Mouse (Mus musculus) limb, embryonic 15.5 days (tissue): ENCODE measurements around the gene Aif1l. TPM values are rescaled to one million over a fixed set of nuclear protein-coding genes. Genes with fewer than 3 reads are reported as not detected.
"Not testable (repeated sequence)": the region's sequence is repeated elsewhere in the genome, so short reads cannot be mapped to it uniquely, and the experiment has no call there.

ENCODE experiments used
- ATAC-seq: fragments of 200-750 bp; cut with Nextera tagmentation; 2 replicates; pipeline ENCODE4 v1.8.0; 2017; ENCODE audit warnings: low read depth, moderate TSS enrichment; ENCODE audit not compliant: insufficient number of reproducible peaks, low FRiP score, low TSS enrichment
- H3K27ac ChIP-seq: fragments of 300-500 bp; sonication (generic); 2 replicates; pipeline ENCODE4 v1.5.1; 2015; ENCODE audit warnings: moderate library complexity, mild to moderate bottlenecking, inconsistent platforms
- H3K27me3 ChIP-seq: fragments of 300-500 bp; sonication (generic); 2 replicates; pipeline ENCODE4 v1.6.1; 2015; ENCODE audit warnings: inconsistent platforms
- H3K36me3 ChIP-seq: fragments of 300-500 bp; sonication (generic); 2 replicates; pipeline ENCODE4 v1.6.1; 2015; ENCODE audit warnings: inconsistent platforms
- H3K4me1 ChIP-seq: fragments of 300-500 bp; sonication (generic); 2 replicates; pipeline ENCODE4 v1.6.1; 2015; ENCODE audit warnings: inconsistent platforms
- H3K4me2 ChIP-seq: fragments of 300-500 bp; sonication (generic); 2 replicates; pipeline ENCODE4 v1.6.1; 2015; ENCODE audit warnings: mild to moderate bottlenecking, inconsistent platforms
- H3K4me3 ChIP-seq: fragments of 300-500 bp; sonication (generic); 2 replicates; pipeline ENCODE4 v1.5.1; 2015; ENCODE audit warnings: mild to moderate bottlenecking, inconsistent platforms
- H3K9ac ChIP-seq: fragments of 300-500 bp; sonication (generic); 2 replicates; pipeline ENCODE4 v1.6.1; 2015; ENCODE audit warnings: inconsistent platforms
- H3K9me3 ChIP-seq: fragments of 300-500 bp; sonication (generic); 2 replicates; pipeline ENCODE4 v1.6.1; 2016; ENCODE audit warnings: inconsistent platforms
- WGBS: fragments of 180-500 bp; shearing (Covaris S2); methylation state at CpG from one replicate; pipeline ENCODE4 v1.1.7; 2015; 5-methylcytosine and 5-hydroxymethylcytosine counted together
- polyA plus RNA-seq: library from polyadenylated mRNA; unstranded; fragments of >200 nt; fragmentation: Nextera tagmentation; extraction: Ambion mirVana; gene quantifications from 2 replicates; pipeline ENCODE4 v1.2.1, GENCODE M21; 2015

The Aif1l gene
- polyA plus RNA-seq = 28.2 and 28.3 TPM in 2 replicates

DNA sequence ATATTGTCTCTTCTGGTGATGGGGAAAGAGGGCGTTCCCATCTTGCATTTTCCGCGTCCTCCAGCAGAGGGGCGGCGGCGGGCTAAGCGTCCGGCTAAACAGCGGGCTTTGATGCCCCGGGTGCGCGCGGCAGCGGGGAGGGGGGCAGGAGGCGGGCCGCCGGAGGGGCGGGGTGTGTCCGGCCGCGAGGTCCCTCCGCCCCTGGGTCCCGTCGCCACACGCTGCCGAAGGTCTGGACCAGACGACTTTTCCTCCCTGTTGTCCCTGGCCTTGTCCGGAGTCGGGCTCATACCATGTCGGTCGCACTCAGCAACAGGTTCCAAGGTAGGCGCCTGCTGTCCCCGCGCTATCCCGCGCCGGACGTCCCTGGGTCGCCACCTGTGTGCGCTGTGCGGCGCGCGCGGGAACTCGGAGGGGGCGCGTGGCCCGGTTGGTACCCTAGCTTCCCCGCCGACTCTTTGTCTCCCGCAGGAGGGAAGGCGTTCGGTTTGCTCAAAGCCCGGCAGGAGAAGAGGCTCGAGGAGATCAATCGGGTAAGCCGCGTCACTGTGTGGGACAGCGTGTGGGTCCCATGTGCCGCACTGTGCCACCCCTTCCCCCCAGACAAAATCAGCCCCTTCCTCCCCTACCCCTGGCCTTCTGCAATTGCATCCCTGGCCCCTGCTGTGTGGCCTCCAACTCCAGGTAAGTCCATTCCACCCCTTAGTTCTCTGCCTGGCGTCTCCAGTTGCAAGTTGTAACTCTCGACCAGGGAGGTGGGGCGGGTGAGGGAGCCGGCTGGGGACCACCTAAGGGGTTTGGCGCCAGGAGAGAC is at the start of gene Aif1l:
Gene Aif1l (plus strand): TSS at position 82 of the 814 bp plus-strand sequence.
- H3K4me3 ChIP-seq = peak within 1 kb of the TSS; percentile 61
- no peak within 1 kb of the TSS for H3K27ac ChIP-seq
- H3K9ac ChIP-seq = peak within 1 kb of the TSS; percentile 55
- H3K36me3 ChIP-seq = 0 out of 2 replicates have a peak, but pooled peaks cover 12% of the 10 kb centered on the region
- H3K9me3 ChIP-seq = no peaks in the 10 kb centered on the region
- H3K4me2 ChIP-seq = peak within 1 kb of the TSS; percentile 96
- under 1% methylated on average over 66 of the region's 66 CpGs for WGBS
- H3K27me3 ChIP-seq = no peaks in the 10 kb centered on the region
- peaks cover 25% of the 10 kb centered on the region for H3K4me1 ChIP-seq
- ATAC-seq = no peak

GRCm38 (mm10) chr2:31900932-31901331 is 49.0 kb upstream of the Aif1l start:
- Histone ChIP-seq H3K27ac (no peak overlapping the region), H3K4me1 (peaks cover 15% of the 10 kb centered on the region), H3K9me3 (no peaks in the 10 kb centered on the region), H3K4me3 (no peak overlapping the region), H3K4me2 (no peak overlapping the region), H3K36me3 (no peaks in the 10 kb centered on the region), H3K9ac (no peak overlapping the region), H3K27me3 (no peaks in the 10 kb centered on the region)
- ATAC-seq = no peak
- WGBS = 69% methylated on average over 4 of the region's 4 CpGs

GRCm38 (mm10) chr2:31901659-31902362 is 48.1 kb upstream of the Aif1l start:
- H3K9ac ChIP-seq = no peak overlapping the region
- H3K9me3 ChIP-seq = no peaks in the 10 kb centered on the region
- no peaks in the 10 kb centered on the region for H3K27me3 ChIP-seq
- 40% methylated on average over 4 of the region's 4 CpGs for WGBS
- H3K4me3 ChIP-seq = no peak overlapping the region
- no peaks in the 10 kb centered on the region for H3K36me3 ChIP-seq
- no peak overlapping the region for H3K4me2 ChIP-seq
- H3K27ac ChIP-seq = no peak overlapping the region
- ATAC-seq = no peak
- peaks cover 20% of the 10 kb centered on the region for H3K4me1 ChIP-seq

DNA sequence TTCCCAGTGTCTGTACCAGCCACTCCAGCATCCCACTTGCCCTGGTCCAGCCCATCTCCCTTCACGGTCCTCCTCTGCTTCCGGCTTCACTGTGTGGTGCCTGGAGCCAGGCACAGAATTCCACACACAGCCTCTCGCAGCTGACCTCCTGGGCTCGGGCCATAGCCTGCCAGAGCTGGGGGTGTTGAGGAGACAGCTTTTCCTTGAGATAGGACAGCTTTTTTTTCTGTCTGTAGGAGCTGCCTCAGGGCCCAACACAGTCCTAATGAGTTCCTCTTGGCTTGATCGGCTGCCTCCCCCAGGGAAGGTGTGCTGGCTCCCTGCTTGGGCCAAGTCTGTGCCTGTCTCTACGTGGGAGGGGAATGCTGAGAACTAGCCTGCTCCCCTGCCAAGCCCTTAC is 45.9 kb upstream of the Aif1l start:
- Histone ChIP-seq H3K27ac (no peak overlapping the region), H3K4me1 (peaks cover 20% of the 10 kb centered on the region), H3K36me3 (no peaks in the 10 kb centered on the region), H3K27me3 (no peaks in the 10 kb centered on the region), H3K9ac (no peak overlapping the region), H3K4me3 (no peak overlapping the region), H3K9me3 (no peaks in the 10 kb centered on the region), H3K4me2 (no peak overlapping the region)
- ATAC-seq = no peak
- 10% methylated on average over 6 of the region's 6 CpGs for WGBS

- Histone ChIP-seq H3K4me2 (no peak overlapping the region), H3K9me3 (no peaks in the 10 kb centered on the region), H3K4me1 (peaks cover 20% of the 10 kb centered on the region), H3K4me3 (no peak overlapping the region), H3K36me3 (no peaks in the 10 kb centered on the region), H3K9ac (no peak overlapping the region), H3K27ac (no peak overlapping the region), H3K27me3 (no peaks in the 10 kb centered on the region)
- WGBS = 10% methylated on average over 8 of the region's 8 CpGs
- no peak for ATAC-seq
These were observed 45.3 kb upstream of the Aif1l start for GRCm38 (mm10) chr2:31904622-31905021.

DNA sequence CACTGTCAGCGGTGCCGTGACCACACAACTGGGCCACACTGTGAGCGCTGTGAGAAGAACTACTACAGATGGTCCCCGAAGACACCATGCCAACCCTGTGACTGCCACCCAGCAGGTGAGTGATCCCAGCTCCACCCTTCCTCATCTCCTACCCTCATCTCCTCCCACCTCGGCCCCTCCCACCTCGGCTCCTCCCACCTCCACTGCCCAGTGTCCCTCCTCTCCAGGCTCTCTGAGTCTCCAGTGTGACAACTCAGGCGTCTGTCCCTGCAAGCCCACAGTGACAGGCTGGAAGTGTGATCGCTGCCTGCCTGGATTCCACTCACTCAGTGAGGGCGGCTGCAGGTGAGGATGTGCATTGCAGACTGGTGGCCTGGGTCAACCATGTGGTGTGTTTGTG is 44.3 kb upstream of the Aif1l start:
- H3K4me2 ChIP-seq = no peak overlapping the region
- ATAC-seq = no peak
- 46% methylated on average over 9 of the region's 9 CpGs for WGBS
- peaks cover 20% of the 10 kb centered on the region for H3K4me1 ChIP-seq
- H3K27ac ChIP-seq = no peak overlapping the region
- H3K27me3 ChIP-seq = no peaks in the 10 kb centered on the region
- no peaks in the 10 kb centered on the region for H3K36me3 ChIP-seq
- no peaks in the 10 kb centered on the region for H3K9me3 ChIP-seq
- H3K4me3 ChIP-seq = no peak overlapping the region
- H3K9ac ChIP-seq = no peak overlapping the region

DNA sequence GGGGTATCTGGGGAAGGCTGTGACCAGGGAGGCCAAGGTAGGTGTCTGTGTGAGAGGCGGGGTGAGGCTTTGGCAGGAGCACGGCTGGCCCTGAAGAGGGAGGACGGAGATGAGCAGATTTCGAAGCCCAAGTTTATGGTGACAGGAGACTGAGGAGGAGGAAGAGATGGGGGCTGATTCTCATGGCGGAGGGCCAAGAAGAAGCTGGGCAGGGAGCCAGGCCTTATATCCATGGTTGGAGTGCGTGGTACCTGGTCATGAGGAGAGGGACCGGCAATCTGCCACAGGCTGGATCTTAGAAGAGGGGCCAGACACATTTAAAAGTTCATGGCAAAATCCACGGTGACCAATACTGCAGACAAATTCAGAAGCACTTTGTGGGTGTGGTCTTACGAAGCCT is 43.5 kb upstream of the Aif1l start:
- Histone ChIP-seq H3K9me3 (no peaks in the 10 kb centered on the region), H3K4me2 (no peak overlapping the region), H3K27ac (no peak overlapping the region), H3K4me3 (no peak overlapping the region), H3K36me3 (no peaks in the 10 kb centered on the region), H3K4me1 (peaks cover 20% of the 10 kb centered on the region), H3K9ac (no peak overlapping the region), H3K27me3 (no peaks in the 10 kb centered on the region)
- ATAC-seq = no peak
- 59% methylated on average over 9 of the region's 9 CpGs for WGBS

DNA sequence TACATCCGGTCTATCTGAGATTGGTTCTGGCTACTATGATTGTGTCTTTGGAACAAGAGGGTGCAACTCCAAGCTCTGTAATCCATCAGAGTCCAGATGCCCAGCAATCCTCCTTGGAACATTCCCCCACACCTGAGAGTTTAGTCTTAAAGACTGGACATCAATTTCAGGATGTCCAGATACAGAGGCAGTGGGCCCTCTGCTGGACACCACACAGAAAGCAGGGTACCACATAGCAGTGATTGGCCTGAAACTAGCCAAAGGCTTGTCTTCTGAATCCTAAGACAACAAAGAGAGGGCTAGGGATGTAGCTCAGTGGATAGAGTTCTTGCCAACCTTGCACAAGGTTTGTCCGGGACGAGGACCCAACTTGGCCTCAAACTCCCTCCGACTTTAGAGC is 37.4 kb upstream of the Aif1l start:
- no peaks in the 10 kb centered on the region for H3K36me3 ChIP-seq
- WGBS = 62% methylated on average over 4 of the region's 4 CpGs
- no peaks in the 10 kb centered on the region for H3K9me3 ChIP-seq
- no peaks in the 10 kb centered on the region for H3K4me1 ChIP-seq
- H3K9ac ChIP-seq = no peak overlapping the region
- H3K4me3 ChIP-seq = no peak overlapping the region
- no peak for ATAC-seq
- no peak overlapping the region for H3K27ac ChIP-seq
- H3K4me2 ChIP-seq = no peak overlapping the region
- no peaks in the 10 kb centered on the region for H3K27me3 ChIP-seq

DNA sequence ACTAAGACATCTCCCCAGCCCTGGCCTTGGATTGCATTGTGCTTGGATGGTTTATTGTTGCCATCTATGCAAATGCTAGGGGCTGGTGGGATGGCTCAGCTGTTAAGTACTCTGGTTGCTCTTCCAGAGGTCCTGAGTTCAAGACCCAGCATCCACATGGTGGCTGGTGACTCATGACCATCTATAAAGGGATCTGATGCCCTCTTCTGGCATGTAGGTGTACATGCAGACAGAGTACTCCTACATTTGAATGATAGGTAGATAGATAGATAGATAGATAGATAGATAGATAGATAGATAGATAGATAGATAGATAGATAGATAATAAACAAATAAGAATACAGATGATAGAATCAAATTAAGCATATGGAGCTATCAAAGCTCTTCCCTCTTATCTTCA is 35.7 kb upstream of the Aif1l start:
- not testable (repeated sequence) for H3K36me3 ChIP-seq, H3K27ac ChIP-seq, ATAC-seq, H3K27me3 ChIP-seq, H3K4me3 ChIP-seq, H3K9ac ChIP-seq, H3K4me1 ChIP-seq, H3K4me2 ChIP-seq, H3K9me3 ChIP-seq

- no peak for ATAC-seq
- no peak overlapping the region for H3K4me2 ChIP-seq
These were observed 34.8 kb upstream of the Aif1l start for GRCm38 (mm10) chr2:31915112-31915511.

DNA sequence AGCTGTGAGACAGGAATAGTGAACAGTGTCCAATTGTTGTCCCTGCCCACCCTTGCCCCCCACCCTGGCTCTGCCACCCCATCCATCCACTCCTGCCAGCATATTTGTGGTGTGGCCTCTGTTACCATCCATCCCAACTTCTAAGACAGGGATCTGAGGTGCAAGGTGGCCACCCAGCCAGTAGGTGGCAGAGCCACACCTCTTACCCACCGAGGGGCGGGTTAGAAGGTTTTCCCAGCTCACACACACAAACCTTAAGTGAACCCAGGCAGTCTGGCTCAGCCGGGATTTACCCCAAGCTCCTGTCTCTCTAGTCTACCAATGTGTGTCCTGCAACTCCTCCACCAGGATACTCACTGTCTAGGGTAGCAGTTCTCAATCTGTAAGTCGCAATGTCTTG is 32.3 kb upstream of the Aif1l start:
- 25% methylated on average over 4 of the region's 4 CpGs for WGBS
- H3K27ac ChIP-seq = no peak overlapping the region
- no peak overlapping the region for H3K4me2 ChIP-seq
- H3K27me3 ChIP-seq = peaks cover 7% of the 10 kb centered on the region; the same call in 1 of the 2 replicates
- H3K9me3 ChIP-seq = no peaks in the 10 kb centered on the region
- no peak for ATAC-seq
- no peak overlapping the region for H3K4me3 ChIP-seq
- H3K9ac ChIP-seq = no peak overlapping the region
- no peaks in the 10 kb centered on the region for H3K36me3 ChIP-seq
- no peaks in the 10 kb centered on the region for H3K4me1 ChIP-seq

More at GRCm38 (mm10) chr2:31915112-31915511, 34.8 kb upstream of the Aif1l start:
- H3K9ac ChIP-seq = no peak overlapping the region
- no peaks in the 10 kb centered on the region for H3K27me3 ChIP-seq
- no peaks in the 10 kb centered on the region for H3K4me1 ChIP-seq
- no peak overlapping the region for H3K27ac ChIP-seq
- H3K4me3 ChIP-seq = no peak overlapping the region
- H3K36me3 ChIP-seq = no peaks in the 10 kb centered on the region
- WGBS = 19% methylated on average over 4 of the region's 4 CpGs
- no peaks in the 10 kb centered on the region for H3K9me3 ChIP-seq

DNA sequence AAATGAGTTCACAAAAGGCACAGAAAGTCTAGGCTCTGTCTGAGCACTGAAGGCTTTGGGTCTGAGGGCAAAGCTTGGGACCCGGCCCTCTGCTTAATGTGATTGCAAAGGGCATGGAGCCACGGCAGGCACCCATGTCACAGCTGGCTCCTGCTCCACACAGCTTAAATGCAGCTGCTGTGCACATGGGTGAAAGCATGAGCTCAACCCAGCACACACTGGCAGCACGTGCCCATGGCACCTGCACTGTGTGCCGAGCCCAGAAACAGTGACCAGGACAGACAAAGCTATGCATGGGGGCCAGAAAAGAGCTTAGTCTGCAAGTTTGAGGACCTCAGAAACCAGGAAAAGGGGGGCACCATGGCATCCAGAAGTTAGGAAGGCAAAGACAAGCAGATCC is 26.3 kb upstream of the Aif1l start:
- Histone ChIP-seq H3K4me3 (no peak overlapping the region), H3K27me3 (peaks cover 11% of the 10 kb centered on the region; the same call in 1 of the 2 replicates), H3K4me1 (no peaks in the 10 kb centered on the region), H3K36me3 (no peaks in the 10 kb centered on the region), H3K27ac (no peak overlapping the region), H3K9me3 (no peaks in the 10 kb centered on the region), H3K9ac (no peak overlapping the region), H3K4me2 (no peak overlapping the region)
- no peak for ATAC-seq
- 60% methylated on average over 4 of the region's 4 CpGs for WGBS
